Mouse (Mus musculus): ENCODE measurements around the gene Car5a. TPM values are rescaled to one million over a fixed set of nuclear protein-coding genes. Genes with fewer than 3 reads are reported as not detected.

Car5a gene
- total RNA-seq, 2 experiments from 2014 or later = not detected

DNA sequence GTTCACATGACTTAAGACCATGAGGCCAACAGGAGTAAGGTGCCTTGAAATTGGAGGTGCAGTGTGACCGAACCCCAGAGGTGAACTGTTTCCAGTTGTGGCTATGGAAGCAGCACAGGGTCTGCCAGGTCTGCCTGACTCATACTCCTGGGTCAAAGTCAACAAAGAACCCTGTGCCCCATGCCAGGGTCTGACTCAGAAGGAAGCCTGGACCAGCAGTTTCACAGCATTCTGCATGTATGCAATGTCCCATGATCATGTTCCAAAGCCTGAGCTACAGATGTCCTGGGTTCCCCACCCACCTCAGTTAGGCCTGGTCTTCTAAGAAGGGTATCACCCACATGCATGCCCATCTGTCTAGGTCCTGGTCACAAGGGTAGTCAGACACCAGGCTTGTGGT, 55.4 kb downstream of the Car5a start:
- intact Hi-C loops (cut with DNase I) = no loop called here
- DNase-seq = no peak

DNA sequence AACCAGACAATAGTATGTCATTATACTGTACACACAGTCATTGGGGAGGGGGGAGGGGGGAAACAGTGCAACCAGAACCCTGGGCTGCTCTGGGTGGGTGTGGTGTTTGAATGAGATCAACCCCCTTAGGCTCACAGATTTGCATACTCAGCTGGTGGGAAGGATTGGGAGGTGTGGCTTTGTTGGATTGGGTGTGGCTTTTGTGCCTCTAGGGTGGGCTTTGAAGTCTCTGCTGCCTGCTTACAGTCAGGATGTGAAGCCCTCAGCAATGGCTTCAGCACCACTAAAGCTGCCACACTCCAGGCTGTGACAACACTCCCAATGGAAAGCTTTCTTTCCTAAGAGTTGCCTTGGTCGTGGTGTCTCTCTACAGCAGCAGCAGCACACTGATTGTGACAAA, 57.2 kb downstream of the Car5a start:
- intact Hi-C loops (cut with DNase I) = no loop called here
- DNase-seq = no peak

DNA sequence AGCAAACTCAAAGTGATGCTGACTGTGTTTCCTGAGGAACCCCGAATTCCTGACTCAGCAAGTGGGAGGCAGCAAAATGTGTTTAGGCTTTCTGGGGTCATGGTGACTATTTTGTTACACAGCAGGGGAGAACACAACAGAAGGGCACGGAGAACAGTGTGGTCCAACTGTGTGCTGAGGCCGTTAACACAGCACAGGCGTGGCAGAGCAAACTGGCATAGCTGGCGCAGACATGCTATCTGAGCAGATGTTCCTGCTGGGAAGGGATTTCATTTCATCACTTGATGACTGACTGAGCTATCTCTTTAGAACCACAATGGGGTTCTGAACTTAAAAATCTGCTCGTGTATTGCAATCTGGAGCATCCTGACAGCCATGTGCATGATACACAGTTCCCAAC, 59.3 kb downstream of the Car5a start:
- intact Hi-C loops (cut with DNase I) = no loop called here
- DNase-seq = no peak

DNA sequence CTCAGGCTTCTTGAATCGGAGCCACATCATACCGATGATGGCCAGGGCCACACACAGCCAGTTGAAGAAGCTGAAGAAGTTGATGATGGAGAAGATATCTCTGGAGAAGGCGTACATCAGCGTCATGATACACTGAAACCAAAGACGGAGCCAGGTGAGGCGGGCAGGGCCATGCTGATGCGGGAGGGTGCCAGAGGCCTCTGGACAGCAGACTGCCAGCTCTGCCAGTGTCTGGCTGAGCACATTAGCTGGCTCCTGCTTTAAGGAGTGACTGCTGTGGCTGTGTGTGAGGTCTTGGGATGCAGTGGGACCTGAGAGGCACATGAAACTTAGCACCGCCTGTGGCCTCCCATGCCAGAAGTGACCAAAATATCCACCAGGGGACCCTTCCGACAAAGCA, 59.7 kb downstream of the Car5a start:
- no peak for DNase-seq
- intact Hi-C loops (cut with DNase I) = no loop called here

DNA sequence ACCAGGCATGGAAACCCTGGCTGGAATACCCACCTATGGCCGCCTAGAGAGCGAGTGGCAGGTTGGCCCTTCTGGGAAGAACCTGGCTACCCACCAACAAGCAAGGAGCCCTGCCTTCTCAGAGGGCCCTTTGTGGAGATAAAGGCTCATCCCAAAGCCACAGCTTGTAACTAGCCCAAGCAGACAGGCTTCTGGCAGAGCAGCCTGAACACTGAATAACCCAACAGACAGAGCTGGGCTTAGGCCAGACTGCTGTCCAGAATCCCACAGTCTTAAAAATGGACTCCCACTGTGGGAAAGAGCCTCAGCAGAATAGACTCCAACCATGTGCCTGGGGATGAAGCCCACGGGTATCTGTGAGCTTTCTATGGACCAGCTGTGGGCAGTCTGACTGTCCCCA, 60.5 kb downstream of the Car5a start:
- no peak for DNase-seq
- intact Hi-C loops (cut with DNase I) = no loop called here

DNA sequence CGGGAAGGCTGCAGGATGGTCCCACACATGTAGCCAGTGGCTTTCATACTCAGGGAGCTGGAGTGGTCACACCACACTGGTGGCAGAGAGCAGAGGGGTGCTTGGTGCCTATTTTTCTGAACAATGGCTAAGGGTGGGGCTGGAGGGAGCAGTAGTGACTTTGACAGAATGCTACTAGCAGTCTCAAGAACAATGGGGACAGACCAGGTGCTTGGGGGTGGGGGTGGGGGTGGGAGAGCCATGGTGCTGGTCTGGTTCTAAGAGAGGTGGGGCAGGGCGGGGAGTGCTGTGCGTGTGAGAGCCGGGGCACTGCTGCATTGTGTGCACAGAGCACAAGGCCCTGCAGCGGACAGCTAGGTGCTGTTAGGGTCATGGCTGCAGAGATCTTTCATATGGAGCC, 62.8 kb downstream of the Car5a start:
- intact Hi-C loops (cut with DNase I) = no loop called here
- no peak for DNase-seq

DNA sequence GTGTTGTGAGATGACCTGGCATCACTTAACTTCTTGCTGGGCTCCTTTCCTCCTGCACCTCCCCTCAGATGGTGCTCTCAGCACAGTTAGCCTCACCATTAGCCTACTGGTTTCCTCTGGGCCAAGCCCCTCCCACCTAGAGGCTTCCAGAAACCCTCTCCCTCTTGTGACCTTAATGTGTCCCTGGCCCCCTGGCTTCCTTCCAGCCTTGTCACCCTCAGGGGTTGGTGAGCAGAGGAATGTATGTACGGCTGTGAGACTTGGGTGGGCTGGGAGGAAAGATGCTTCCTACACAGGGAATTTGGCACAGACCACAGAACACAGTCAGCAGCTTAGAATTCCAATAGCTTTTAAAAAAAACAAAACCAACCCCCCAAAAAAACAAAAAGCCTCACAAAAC, 63.9 kb downstream of the Car5a start:
- DNase-seq = no peak
- intact Hi-C loops (cut with DNase I) = no loop called here

DNA sequence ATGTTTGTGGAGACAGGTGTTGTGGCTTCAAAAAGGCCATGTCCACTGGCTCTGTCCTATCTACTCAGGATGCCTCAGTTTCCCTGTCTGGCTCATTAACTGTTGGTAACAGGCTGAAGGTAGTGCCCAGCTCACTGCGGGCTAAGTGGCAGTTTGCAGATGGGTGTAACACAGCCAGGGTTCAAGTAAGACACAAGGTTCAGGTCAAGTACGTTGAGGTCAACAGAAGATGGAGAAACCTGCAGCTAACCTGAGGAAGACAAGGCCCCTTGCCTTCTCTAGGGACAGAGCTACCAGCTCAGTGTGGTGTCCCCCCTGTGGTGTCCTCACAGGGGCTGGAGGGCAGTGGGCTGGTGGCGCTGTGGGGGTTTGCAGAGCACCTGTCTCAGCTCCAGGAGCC, 65.0 kb downstream of the Car5a start:
- intact Hi-C loops (cut with DNase I) = no loop called here
- no peak for DNase-seq

DNA sequence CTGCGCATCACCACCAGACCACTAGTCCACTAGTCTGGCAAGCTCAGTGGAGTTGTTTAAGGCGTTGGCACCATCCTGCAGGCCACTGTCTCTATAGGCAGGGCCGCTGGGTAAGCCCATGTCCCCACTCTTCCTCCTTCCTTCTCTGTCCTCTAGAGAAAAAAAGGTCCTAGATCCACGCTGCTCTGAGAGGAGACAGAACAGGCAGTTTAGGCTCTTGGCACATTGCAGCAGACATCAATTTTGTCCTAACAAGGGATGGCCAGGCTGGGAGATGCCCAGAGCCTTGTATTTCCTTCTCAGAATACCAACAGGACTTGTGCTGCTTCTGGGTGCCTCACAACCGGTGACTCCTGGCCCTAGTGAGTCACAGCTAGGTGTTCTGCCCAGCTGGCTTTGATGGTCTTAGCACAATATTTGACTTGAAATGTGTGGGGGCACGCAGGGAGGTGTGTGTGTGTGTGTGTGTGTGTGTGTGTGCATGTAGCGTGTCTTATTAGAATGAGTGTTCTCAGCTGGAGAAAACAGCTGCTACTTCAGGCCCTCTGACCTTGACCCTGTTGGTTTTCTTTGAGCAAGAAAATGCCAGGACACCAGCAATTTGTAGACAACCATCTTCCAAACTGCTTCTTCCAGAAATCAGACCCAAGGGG, 66.8 kb downstream of the Car5a start:
- no peak for DNase-seq
- intact Hi-C loops (cut with DNase I) = no loop called here

DNA sequence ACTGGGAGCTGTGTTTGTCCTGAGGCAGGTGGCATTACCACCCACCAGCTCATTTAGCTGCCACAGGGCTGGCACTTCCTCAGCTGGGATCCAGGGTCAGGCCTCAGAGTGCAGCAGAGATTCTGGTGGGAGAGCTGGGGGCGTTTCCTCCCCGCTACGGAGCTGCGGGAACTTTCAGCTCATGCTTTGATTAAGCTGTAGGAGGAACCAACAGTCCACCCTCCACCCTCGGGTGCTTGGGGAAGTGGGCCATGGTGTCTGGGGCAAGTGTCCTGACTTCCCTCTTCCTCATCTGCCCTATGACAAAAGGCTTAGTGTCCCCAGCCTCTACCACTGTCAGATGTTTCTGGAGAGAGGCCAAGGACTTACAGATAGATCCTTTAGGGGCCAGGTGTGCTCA, 67.5 kb downstream of the Car5a start:
- no peak for DNase-seq
- intact Hi-C loops (cut with DNase I) = no loop called here

DNA sequence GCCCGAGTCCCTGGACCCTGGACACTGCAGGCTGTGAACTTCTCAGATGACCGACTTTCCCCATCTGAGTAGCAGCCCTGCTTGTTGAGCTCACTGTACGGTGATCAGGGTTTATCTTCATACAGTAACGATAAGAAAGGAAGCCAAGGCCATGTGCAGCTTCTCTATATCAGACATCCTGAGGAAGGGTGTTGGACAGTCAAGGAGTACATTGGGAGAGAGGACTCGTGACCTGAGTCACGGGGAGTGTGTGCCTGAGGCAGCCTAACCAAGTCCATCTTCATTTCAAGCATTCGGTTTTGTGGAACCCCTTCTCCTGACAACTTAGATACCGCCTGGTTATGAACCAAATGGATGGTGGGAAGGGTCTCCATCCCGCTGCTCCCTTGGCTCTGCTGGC, 69.2 kb downstream of the Car5a start:
- intact Hi-C loops (cut with DNase I) = no loop called here
- no peak for DNase-seq

DNA sequence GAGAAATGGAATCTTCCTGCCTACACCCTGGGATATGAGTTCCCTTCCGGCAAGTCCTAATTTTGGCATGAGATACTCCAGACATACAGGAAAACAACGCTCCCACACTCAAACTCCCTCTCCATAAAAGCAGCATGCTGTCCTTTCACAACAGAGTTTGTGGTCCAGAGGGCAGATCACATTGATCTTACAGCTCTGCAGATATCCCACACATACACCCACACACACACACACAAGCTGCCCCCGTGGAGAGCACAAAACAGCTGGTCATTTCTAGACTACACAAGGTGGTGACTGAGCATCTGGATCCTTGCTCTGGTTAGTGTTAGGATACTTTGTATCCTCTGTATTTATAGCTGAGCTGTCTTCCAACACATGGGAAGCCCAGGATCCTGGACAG, 69.7 kb downstream of the Car5a start:
- no peak for DNase-seq
- intact Hi-C loops (cut with DNase I) = no loop called here

DNA sequence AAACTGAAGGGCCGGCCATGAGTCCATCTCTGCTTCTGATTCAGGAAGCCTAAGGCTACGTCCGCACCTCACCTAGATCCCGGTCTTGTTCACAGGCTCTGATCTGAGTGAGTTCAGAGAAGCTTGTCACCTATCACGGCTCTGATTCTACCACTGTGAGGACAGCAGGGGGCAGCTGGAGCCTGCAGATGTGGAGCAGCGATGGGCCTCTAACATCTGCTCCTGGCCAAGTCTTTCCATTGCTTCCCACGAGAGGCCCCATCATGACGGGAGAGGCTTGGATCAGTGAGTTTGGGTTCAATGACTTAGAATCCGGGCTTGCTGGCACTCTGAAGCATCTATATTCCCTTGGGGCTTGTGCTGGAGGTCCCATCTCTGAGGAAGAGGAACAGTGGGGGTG, 70.7 kb downstream of the Car5a start:
- DNase-seq = peak; percentile 59 to 60
- intact Hi-C loops (cut with DNase I) = loop anchor here (1.0 kb wide), 2 partner anchors 35 to 51 kb away; no protein-coding TSS in a partner anchor

DNA sequence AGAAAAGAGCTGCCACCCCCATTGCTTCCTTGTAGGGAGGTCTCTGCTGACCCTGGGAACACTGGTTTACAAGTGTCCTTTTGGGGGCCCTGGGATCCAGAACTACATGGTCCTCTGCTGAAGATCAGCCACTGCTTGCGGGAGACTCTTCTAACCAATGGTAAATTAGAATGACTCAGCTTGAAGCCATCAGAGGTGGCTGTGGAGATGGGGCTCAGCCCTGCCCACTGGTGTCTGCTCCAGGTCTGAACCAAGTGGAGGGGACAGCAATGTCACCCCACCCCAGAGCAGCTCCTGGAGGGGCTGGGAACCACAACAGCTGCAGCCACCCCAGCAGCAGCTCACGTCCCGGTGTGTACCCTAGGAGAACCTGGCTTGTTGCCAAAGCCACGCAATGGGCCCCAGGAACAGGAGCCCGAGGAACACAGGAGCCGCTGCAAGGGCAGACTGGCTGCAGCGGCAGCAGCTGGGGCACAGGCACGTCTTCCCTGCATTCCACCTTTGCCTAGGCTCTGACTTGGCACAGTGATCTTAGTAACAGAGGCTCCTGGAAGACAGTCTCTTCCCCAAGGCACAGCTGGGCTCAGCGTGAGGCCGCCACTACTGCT, 72.8 kb downstream of the Car5a start:
- intact Hi-C loops (cut with DNase I) = no loop called here
- DNase-seq = no peak

DNA sequence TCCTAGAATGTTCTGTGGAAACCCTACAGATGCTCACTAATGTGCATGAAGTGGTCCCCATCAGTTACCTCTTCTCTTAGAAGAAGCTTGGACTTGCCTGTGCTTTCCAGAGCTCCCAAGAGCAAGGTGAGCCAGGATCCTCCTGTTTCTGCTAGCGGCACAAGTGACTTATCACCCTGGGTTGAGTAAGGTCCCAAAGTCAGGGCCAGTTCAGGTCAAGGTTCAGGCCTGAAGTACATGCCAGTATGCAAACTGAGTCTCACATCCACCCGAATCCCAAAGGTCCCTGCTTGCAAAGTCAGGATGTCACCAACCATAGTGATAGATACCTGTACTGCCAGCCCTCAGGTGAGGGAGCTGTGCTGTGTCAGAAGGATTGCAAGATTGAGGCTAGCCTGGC, 74.5 kb downstream of the Car5a start:
- intact Hi-C loops (cut with DNase I) = no loop called here

DNA sequence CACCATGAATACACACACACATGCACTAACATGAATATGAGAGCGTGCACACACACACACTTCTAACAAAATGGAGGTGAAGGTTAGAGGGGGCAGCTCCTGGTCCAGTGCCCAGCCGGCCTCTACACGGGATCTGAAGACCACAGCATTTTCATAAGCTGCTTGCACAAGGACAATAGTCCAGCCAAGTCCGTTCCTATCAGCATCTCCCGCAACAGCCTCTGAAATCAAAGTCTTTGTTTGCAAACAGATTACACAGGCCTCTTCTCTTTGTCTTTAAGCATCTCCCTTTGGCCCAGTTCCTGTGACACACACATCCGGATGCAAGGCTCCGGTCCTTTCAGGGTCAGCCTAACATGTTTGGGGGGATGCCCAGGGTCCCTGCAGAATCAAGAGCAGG, 75.8 kb downstream of the Car5a start:
- no peak for DNase-seq
- intact Hi-C loops (cut with DNase I) = no loop called here

More for the DNA sequence above, 74.5 kb downstream of the Car5a start:
- DNase-seq = no peak

DNA sequence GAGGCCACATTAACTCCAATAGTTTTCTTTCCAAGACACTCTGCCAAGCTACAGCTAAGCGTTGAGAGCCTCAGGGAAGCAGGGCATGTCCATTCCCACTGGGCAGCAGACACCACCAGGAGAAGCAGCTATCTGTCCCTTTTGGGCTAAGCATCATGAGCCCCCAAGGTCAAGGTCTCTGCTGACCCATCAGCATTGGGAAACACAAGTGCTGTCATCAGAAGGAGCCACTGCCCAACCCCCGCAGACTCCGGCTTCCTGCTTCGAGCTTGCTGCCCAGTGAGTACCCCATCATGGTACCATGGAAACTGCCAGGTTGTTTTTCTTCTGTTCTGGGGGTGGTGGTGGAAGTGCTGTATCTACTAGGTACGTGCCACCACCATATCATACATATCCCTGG, 76.5 kb downstream of the Car5a start:
- intact Hi-C loops (cut with DNase I) = no loop called here
- DNase-seq = no peak

Small RNA genes within 50 kb of the gene (microRNA-seq; reads per million reads assigned to microRNA genes)
- 0 to 0.72 reads per million in 2 experiments for gene Mir7237 (ENCODE audit: borderline number of aligned reads in 2 of 2)

Other genes with a start within 250 kb of the Car5a start
- gene Jph3, start 215.3 kb downstream of the Car5a start, total RNA-seq (2021) = under 1 TPM in 1 of 2 experiments, not detected in 1; 0.08 TPM
- gene Klhdc4, start 115.3 kb downstream of the Car5a start, total RNA-seq (2021) = 10 to 100 TPM; 12.2 to 12.3 TPM
- gene Slc7a5, start 37.2 kb downstream of the Car5a start, total RNA-seq (2021) = 1 to 10 TPM; 3.1 to 3.6 TPM
- 10 to 100 TPM in 1 of 2 experiments, 1 to 10 TPM in 1; 8.5 to 19.2 TPM for gene Banp, start 4.8 kb upstream of the Car5a start, total RNA-seq (2021)

Measured in heart, postnatal 36 days (tissue).